Mouse (Mus musculus) right cerebral cortex, postnatal 4 days (tissue): ENCODE measurements at regions not wholly inside any gene's neighbourhood (a gene's known extent, or its start where the extent isn't known, plus 50 kb on each side); places are given as distances from the start of the nearest gene placed in this dataset.
"Not testable (repeated sequence)": the region's sequence is repeated elsewhere in the genome, so short reads cannot be mapped to it uniquely, and the experiment has no call there.

ENCODE experiments used
- DNase-seq: peaks from one replicate; pipeline ENCODE4 v3.0.0-alpha.2; 2022

DNA sequence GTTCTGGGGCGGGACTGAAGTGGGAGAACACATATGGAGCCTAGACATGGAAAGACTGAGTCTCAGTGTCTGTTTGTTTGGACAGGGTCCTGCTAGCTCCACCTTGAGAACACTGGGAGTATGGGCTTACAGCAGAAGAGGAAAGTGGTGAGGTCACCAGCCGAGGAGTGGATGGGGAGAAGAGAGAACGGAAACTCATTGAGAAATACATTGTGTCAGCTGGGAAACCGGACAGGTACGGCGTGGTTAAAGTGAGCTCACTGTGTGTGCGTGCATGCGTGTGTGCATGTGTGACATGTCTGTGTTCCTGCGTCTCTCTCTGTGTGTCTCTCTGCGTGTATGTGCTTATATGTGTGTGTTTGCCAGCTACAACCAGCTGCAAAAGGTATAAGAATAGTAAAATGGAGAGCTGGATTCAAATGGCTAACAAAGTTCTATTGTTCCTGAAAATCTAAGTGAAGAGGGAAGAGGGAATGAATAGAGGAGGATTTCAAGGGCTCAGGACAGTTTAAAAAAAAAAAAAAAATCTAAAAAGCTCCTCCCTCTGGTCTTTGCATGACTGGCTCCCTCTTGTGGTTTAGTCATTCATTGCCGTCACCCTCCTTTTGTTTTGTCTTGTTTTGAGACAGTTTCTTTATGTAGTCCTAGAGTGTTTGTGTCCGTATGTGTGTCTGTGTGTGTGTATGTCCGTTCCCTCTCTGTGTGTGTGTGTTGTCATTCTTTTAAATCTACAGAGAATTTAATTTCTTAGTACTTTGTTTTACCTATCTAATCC is 52.0 kb upstream of the Ak4 start:
- DNase-seq: no peak

DNA sequence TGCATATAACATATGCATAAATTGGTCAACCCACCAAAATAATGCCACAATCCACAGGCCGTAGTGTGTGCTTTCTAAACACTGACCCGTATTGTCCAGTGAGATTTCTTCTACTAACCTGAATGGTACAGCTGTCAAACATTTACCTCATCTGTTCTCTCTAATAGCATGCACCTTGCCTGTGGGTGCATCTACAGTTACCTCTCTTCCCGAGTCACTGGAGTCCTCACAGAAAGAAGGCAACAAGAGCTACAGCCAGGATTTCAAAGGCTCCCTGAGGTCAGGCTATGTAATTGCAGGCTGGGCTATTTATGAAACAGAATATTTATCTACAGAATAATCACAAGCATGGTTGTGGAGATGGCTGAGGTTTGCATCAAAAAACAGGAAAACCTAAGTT is 53.8 kb upstream of the Ak4 start:
- no peak for DNase-seq

DNA sequence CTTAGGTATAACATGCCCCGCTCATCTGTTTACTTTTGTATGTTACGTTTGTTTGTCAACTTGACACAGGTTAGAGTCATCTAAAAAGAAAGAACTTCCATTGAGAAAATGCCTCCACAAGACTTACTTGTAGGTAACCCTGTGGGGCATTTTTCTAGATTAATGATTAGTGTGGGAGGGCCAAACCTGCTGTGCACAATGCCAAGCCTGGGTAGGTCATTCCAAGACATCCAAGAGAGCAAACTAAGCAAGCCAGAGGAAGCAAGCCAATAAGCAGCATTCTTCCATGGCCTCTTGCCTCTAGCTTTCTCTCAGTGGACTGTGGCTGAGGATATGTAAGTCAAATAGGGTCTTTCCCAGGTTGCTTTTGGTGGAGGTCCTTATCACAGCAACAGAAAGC is 54.4 kb upstream of the Ak4 start:
- DNase-seq: no peak

DNA sequence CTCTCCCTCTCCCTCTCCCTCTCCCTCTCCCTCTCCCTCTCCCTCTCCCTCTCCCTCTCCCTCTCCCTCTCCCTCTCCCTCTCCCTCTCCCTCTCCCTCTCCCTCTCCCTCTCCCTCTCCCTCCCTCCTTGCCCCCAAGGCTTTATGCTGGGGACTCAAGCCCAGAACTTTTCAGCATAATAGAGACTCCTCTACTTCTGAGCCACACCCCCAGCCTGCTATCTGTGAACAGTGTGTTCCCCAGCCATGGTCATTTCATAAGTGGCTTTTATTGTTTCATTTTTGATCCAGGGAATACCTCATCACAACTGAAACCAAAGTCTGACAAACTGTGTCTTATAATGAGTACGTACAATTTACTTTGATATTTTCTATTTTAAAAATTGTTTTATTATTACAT is 55.8 kb upstream of the Ak4 start:
- DNase-seq: not testable (repeated sequence)

DNA sequence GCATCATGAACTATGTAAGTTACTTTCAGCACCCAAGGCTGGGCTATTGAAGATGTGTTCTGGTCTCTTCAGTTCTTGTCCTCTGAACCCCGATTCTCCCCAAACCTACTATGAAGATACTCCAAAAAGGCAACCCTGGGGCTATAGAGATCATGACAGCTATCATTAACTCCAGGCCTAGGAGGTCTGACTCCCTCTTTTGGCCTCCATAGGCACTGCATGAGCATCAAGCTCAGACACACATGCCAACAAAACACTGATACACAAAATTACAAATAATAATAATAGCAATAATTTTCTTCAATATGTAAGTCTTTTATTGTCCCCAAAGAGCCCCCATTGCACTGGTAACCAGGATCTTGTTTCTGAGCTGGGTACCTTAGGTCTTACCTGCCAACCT is 57.3 kb upstream of the Ak4 start:
- DNase-seq: no peak

DNA sequence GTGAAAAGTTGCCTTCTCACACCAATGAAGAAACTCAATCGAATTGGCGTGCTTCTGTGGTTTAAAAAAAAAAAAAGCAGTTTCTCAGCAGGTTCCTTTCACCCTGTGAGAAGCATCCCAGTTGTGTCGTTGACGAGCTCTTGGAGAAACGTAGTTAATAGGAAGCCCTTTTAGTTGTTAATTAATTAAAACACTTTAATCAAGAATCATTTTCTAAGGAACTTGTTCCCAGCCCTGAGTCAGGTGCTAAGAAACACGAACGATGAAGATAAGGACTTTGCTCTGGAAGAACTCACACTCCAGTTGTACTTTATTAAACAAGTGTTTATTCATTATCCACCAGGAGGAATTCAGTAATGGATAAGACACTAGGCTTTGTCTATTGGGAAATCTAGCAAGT is 58.8 kb upstream of the Ak4 start:
- DNase-seq: no peak

DNA sequence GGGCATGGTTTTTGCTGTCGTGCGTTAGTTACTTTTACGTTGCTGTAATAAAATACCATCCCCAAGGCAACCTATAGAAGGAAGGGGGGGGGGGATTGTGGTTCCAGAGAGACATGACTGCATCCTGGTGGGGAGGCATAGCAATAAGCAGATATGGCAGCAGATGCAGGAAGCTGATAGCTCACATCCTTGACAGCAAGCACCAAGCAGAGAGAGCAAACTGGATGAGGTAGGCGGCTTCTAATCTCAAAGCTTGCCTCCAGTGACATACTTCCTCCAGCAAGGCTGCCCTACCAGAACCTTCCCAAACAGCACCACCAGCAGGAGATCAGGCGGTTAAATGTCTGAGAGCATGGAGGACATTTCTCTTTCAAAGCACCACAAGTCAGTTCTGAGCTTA is 60.0 kb upstream of the Ak4 start:
- no peak for DNase-seq

DNA sequence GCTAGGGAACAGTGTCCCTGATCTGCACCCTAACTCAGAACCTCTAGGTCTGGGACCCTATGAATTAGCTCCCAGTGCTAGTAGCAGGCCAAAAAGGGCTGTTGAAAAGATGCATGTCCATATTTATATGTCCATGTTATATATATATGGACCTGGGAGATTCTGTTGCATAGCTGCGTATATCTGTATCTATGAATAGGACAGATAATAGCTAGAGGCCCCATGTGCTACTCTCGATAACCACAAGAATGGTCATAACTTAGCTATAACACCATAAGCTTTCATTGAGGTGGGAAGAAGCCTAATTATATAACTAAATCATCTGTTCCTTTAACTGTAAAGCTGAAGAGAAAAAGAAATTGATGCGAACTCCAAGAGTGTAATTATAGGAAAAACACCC is 60.6 kb upstream of the Ak4 start:
- no peak for DNase-seq

DNA sequence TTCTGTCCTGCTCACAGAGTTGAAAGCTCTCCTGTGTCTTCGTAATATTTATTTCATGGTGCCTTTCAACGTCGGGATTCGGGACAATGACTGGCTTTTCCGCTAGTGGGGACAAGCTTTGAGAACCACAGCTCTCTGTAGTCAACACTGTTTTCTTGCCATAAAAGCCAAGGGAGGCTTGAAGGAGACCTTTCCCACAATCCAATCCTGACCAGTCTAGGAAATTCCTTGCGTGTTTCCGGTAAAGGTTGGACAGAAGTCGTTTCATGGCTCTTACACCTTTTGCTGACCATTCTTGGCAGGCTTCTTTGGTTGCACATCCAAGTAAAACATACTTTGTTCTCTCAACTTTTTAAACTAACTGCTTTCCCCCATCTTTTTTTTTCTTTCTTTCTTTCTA is 61.2 kb upstream of the Ak4 start:
- no peak for DNase-seq

DNA sequence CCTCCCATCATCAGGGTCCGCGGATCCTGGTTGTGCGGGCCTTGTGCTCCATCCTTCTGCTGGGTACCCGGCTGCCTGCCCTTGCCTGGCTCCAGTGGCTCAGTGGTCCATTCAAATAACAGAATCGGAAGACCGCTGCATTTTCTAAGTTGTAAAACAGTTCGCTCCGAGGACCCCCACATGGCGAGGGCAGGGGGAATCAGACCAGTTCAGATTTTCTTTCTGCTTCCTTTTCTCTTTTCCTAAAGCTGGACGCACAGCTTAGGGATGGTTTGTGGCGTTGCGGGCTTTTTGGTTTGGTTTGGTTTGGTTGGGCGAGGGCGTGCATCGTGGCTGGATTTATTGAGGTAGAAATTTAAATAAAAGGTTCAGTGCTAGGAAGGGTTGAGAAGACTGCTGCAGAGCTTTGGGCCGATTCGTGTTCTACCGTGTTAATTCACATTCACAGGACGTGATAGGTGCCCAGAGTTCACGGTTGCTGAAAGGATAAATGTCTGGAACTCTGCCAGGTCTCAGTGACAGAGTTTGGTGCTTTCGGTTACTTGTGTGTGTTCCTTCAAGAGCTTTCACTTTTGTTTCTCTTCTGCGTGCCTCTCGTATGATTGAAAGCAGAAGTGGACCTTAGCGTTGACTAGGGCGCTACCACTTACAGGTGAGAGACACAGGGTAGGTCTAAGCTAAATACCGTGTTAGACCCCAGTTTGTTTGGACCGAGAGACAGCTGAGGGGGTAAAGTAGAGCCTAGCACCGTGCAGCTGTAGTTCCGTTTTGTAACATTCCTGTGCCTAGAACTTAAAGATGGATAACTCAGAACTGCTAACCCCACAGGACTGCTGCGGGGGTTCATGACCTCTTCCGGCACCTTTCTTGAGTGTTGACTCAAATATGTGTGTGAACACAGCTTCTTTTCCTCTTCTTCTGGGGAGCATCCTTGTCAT is 61.9 kb upstream of the Ak4 start:
- DNase-seq: peak; percentile 18

DNA sequence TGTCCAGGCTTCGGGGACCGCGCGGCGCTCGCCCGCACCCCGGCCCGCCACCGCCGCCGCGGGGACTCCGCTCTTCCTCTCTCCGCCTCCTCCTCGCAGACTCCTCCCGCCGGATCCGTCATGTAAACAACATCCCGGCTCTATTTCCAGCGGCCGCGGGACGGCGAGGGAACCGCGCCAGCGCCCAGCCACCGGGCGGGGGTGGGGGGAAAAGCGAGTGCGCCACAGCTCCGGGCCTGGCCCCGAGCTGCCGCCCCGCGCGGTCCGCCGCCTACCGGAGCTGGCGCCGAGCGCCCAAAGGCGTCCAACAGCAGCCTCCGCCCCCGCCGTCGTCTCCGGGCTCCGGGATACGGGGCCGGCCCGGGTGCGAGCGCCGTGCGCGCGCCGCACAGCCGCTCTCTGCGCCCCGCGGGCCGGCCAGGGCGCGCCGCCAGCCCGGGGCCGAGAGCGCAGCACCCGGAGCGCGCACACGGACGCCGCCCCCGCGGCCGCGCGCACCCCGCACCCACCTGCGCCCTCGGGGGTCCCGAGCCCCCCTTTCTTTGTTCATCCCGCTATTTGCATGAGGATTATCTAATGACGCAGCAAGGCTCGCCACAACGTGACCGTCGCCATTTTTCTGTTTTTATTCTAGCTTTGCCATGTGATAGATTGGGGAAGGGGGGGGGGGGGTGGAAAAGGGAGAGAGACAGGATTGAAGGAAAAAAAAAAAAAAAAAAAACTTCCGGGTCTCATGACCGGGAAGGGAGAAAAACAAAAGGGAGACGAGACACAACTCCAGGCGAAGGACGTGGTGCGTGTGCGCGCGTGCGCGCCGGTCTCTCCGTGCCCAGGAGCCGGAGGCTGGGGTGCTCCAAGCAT is 62.8 kb upstream of the Ak4 start:
- peak; percentile 79 for DNase-seq

DNA sequence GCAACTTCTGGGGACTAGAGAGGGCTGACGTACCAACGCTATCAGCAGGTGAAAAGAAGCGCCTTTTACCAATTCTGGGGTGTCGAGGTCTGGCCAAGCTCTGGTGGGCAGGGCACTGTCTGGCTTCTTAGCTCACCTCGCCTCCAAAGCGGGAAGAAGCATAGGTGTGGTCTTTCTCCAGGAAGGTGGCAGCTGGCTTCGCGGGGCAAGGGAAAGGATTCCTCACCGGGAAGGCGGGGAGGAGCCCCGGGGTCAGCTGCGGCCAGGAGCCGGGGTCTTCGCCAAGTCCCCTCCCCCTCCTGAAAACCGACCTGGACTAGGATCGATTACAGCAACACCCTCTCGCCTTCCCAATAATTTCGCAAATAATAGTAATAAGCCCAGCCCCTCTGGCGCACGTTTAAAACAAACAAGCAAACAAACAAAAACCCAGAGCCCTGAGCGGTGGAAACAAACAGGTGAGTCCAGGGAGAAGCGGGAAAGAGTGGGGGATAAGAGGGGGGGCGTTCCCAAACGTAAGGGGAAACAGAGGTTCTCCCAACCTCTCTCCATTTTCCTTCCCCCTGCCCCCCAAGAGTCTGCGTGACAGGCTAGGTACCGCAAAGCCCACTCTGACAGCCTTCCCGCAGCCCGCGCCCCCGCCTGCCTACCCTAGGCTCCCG is 63.5 kb upstream of the Ak4 start:
- DNase-seq: peak; percentile 38

DNA sequence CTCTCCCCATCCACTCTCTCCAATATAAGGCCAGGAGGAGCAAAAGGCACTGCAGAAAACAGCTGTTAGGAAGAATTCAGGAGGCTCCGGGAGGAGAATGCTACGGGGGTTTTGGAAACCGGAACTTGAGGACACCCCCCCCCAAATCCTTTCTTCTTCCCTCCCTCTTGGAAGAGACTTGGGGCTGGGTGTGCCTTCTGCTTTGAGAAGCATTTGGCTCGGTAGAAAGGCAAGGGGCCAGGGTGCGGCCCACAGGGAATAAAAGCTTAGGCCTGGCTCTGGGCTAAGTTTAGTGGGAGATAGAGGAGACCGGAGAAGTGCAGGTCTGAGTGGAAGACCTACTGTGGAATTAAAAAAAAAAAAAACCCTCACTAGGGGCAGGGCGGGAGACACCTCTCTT is 64.1 kb upstream of the Ak4 start:
- peak; percentile 29 for DNase-seq

DNA sequence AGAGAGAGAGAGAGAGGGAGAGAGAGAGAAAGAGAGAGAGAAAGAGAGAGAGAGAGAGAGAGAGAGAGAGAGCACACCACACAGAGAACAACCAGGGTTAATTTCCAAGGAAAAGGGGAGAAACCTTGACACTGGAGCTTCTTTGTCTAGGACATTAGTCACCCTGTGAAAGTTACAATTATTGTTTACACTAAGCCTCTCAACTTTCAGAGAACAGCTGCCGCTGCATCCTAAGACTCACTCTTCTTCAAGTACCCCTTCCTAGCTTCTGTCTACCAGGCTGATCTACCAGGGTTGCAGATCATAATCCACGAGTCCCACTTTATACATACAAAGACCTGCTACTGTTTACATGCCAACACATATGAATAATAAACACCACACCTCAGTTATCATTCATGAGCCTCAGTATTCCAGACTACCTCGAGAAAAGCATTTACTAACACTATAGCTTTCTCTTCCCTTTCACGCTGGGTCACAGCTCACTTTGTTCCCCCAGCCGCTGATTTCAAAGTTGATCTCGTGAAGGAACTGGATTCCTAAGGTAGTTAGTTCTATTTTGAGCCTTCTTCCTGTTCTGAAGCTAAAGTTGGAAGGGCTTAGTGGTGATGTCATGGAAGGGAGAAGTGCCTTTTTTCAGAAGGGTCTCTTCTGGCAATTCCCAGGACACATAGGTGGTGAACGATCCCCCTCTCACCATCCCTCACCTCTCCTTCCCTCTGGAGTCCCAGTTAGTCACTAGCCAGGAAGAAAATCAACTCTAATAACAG is 64.8 kb upstream of the Ak4 start:
- no peak for DNase-seq

DNA sequence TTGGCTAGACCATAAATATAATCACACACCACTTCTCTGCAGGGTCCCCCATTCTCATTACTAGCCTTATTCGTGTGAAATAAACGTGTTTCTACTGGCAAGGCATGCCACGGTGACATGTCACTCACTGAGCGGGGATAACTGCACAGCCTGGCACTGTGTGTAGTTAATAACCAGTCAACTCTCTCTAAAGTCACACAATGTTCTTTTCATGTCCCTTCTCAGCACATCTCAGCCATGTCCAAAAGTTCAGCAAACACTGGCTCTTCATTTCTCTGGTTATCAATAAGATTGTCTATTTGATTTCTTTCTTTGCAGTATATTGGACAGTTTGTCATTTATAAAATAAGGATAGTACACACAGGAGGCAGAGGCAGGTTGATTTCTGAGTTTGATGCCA is 66.9 kb upstream of the Ak4 start:
- DNase-seq: no peak

DNA sequence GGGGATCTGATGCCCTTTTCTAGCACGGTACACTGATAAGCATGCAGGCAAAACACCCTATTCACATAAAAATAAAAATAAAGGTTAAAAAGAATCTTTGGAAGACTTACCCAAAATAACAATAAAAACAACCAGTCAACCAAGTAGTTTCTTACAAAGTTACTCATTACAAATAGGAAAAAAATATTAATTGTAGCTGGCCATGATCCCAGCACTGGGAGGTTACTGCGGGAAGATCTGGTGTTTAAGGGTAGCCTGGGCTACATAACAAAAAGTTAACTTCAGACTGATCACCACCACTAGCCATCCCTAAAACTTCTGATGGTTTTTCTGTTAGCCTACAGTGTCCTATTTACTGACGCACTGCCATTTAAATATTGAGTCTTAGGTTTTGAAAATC is 67.4 kb upstream of the Ak4 start:
- no peak for DNase-seq

DNA sequence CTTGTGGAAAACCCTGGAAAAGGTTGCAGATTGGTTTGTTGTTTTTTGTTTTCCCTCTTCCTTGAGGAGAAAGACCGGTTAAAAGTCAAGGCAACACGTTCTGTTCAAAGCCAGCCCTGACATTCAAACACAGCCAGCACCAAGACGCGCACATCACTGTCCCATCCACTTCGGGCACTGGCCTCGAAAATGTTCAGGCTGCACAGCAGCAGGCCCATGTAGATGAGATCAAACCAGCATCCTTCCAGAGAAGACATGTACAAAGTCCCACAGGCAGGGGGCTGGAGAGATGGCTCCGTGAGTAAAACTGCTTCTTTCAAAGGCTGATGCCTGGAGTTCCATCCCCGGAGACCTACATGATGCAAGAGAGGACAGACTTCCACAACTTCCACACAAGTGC is 68.4 kb upstream of the Ak4 start:
- no peak for DNase-seq

DNA sequence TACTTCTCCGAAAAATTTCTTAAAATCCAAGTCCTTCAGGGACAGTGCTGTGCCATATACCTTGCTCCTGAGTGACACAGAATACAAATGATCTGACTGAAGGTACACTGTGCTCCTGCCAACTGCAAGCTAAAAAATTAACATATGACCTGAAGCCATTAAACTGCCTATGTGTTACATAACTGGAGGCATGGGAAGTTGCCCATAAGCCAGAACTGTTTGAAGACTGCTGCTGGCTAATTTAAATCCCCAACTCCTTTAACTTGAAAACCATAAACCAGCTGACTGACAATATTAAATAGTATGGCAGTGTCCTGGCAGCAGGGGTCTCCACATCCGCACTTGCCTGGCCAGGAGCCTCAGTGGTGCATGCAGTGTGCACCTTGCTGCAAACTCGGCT is 68.9 kb upstream of the Ak4 start:
- DNase-seq: no peak

DNA sequence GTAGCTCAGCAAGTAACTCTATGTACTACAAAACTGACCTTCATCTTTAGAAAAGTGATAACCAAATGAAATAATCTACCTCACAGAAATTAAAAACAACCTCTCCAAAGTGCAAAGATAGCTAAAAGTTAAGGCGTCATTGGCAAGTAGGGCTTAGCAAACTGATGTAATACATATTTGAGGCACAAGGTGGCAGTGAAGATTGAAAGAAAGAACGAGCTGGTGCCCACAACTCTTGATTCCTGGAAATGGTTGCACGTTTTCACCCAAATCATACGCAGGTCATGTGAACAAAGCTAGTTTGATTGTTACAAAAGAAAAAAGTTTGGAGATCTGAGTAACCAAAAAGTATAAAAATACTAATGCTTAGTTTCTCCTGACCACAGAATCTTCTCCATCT is 69.7 kb upstream of the Ak4 start:
- DNase-seq: no peak

DNA sequence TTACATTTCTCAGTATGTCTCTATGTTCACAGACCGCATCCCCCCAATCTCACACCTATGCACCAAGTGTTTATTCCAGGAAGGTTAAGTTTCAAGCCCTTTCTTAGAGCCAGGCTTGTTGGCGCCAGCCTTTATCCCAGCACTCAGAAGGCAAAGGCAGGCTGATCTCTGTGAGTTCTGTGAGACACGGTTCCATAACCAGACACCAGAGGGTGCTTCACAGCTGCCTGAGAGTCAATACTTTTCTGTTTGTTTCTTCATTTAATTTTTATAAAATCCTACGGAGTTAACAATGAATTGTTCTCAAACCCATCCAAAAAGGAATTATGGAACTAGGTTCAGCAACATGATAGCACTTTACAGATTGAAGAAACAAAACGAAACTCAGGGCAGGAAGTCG is 71.8 kb upstream of the Ak4 start:
- no peak for DNase-seq

DNA sequence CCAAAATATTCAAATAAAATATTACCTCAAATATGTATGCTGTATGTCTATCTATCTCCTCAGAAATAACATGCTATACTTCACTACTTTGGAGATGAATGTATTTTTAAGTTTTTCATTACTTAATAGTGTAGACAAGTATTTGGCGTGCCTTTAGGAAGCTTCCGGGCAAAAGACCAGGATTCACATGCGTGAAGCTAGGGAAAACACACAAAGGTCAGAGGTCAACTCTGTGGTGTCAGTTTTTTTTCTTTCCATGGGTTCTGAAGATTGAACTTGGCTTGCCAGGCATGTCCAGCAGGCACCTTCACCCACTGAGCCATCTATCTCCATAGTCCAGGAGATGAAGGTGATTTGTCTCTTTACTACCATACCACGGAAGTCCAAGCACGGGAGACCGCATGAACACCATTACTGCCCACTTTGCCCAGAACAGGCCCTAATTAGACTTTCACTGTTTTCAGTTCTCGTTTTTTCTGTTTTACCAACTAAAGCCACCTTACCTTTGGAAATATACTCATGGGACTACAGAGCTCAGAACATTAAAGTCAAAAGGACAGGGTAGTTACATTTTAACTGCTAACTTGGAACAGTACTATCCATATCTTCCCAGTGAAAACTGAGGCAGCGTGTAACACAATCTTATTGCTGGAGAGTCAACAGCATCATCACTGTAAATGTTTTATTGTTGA is 76.9 kb upstream of the Ak4 start:
- DNase-seq: no peak
